Mouse (Mus musculus) left cerebral cortex, adult 8-10 months (tissue): ENCODE measurements around the gene Ssr1. TPM values are rescaled to one million over a fixed set of nuclear protein-coding genes. Genes with fewer than 3 reads are reported as not detected.

Experiments used
- DNase-seq, 2 experiments: peaks; one replicate each; pipeline ENCODE4 v3.0.0; 2022; ENCODE audit warnings: low spot score in 2 of 2
- total RNA-seq, 4 experiments: library from RNA; stranded (reverse); gene quantifications; 2 replicates each; pipeline ENCODE4 v1.2.4; 2022

Gene Ssr1
- total RNA-seq: 100 to 1,000 TPM in 2 of 4 experiments, 10 to 100 TPM in 2; 96.9 to 110 (median 100) TPM

DNA sequence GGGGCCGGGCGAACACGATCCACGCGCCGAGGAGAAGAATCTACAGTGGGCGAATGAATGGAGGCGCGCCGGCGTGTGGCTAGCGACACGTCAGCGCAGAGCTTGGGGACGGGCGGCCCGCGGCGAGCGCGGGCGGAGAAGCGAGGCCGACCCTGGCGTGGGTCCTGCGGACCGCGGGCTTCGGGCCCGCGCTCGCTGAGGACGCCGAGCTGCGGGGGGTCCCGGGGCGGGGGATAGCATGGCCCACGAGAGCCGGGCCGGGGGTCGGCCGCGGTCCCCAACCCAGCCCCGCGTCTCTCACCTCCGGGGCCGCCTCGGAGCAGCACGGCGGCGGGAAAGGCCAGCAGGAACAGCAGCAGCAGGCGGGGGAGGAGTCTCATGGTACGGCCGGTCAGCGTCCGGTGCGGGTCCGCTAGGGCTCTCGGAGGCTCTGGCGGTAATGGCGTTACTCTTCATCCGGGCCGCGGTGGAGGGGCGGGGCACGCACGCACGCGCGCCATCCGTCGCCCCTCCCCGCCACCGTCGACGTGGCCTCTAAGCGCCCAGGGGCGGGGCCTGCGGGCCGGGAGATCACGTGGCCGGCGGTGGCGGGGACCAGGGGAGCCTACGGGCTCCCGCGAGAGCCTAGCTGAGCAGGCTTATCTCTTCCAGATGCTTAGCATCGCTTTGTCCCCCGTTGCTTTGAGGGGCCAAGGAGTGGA, at the start of gene Ssr1:
Gene Ssr1 (minus strand): TSS at position 514 of the 701 bp plus-strand sequence.
- peak; percentile 76 to 96 for DNase-seq

DNA sequence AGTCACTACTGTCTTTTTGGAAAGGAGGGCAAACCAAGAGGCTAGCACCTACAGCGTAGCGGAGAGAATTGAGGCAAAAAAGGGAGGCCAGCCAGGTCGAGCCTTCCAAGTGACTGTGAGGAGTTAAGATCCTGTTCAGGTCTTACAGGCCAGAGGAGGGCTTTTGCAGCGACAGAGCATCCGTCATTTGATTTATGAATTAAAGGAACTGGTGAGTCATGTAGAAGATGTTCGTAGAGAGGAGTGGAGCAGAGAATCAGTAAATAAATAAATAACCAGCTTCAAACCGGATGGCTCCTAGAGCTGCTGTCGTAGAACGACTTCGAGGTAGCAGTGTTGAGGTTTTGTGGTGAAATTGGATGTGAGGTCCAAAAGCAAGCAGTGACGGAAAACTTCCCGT, 43.8 kb upstream of the Ssr1 start:
- DNase-seq: no peak

DNA sequence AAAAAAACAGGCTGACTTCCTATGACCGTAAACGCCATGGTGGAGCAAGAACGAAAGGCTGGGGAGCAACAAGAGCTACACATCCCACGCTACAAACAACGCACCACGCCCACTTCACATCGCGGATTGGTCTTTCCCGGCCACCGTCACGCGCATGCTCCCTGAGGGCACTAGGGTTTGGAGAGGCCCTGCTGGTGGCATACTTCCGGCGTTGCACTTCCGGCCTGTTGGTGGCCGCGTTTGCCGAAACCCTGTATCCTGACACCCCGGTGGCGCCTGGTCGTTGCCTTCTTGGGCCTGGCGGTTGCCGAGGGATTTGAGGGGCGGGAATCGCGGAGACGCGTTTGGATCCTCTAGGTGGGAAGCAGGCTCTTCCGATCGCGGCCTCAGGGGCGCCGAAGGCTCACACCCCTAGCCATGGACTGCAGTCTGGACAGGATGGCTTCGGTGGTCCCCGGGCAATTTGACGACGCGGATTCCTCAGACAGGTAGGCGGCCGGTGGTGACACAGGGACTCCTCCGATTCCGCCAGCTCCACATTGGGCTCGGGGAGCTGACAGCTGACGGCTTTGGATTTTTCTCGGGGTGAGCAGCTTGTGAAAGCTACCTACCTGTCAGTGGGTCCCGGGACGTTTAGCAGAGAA, 43.1 kb upstream of the Ssr1 start, which contains the start of gene Cage1:
Gene Cage1 (minus strand): TSS at position 26 of the 644 bp plus-strand sequence.
- DNase-seq: peak; percentile 93 to 98

DNA sequence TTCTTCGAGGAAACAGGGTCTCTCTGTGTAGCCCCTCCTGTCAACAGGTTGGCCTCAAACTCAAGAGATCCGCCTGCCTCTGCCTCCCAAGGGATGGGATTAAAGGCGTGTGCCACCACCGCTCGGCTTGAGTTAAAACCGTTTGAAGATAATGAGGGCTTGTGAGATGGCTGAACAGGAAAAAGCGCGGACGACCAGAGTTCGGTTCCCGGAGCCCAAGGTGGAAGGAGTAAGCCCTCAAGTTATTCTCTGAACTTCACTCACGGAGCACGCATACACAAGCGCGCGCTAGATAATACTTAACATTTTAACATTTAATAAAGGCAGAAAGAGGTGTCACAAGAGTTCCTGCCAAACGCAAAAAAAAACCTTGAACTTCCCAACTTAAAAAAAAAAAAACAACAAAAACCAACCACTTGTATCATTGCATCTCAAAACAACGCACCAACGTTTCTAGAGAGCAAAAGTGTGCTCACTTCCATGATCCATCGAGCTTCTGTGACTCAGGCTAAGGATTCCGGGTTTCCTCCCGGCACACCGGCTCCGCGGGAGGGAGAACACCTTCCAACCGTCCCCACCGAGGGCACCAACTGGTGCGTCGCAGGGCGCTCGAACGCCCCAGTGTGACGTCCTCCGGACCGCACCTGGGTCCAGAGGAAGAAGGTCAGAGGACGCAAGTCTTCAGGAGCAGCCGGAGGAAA, 42.5 kb upstream of the Ssr1 start, which contains the start of gene Riok1:
Gene Riok1 (plus strand): TSS at position 653 of the 701 bp plus-strand sequence.
- DNase-seq: no peak

DNA sequence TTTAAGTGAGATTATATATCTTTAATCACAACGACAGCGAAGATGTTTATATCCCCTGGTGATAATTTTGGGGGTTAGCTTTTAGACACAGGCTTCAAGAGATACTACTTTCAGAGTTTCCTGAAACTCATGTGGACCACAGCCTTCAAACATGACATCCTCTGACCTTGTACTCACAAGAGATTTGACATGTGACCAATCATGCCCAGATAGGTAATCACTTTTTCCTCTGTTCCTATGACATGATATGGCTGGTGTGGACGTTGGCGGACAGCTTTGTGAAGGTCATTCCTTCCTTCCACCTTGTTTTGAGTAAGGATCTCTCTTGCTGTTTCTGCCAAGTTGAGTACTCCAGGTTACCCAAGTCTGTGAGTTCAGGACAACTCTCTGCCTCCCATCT, 34.4 kb upstream of the Ssr1 start:
- no peak for DNase-seq

DNA sequence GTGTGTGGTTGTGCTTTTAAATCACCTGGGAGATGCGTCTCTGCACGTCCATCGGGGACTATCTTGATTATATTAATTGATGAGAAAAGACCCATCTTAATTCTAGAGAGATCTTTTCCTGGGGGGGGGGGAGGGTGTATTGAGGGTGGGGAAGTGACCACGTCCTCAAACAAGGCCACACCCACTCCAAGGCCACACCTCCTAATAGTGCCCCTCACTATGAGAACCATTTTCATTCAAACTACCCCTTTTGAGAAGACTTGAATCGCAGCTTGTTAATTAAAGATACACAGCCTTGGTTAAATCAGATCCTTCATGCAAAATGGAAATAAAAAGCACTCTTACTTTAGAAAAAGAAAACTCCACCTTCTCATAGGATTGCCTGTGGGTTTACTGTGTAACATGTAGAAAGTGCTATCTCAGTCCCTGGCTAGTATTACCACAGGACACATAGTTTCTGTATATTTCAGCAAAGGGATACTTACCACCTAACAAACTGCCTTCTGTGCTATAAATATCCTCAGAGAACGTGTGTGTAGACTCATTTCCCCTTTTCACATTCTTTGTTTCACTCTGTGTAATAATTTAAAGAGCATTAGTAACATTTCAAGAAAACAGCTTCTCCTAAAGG, 33.7 kb upstream of the Ssr1 start:
- no peak for DNase-seq

DNA sequence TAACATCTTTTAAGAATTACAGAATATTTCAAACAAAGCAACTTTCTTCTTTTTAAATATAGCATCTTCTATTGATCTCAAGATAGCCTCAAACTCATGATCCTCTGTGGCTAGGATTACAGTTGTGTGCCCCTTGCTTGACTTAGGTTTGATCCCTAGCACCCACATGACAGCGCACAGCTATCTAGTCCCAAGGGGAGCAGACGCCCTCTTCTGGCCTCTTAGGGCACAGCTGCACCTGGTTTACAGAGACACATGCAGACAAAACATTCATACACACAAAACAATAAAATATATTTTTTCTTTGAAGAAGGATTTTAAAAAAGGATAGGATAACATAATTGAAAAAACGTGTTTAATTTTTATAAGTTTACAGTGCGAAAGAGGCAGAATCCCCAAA, 31.9 kb upstream of the Ssr1 start:
- DNase-seq: no peak

DNA sequence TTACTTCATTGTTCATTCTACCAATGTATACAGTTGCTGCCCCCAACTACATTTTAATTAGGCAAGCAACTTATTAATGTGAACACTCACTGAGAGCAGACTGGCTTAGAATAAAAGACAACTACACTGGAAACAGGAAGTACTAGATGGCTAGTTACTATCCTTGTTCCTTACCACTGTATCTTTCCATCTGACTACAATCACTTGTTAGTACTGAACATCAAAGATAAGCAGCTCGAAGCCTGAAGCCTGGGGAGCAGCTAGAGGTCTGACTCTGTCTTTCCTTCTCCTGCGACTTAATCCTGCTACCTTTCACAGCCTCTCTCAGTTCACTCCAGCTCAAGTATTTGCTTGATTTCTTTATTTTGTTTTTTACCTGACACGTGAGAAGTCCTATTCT, 24.8 kb upstream of the Ssr1 start:
- DNase-seq: no peak

DNA sequence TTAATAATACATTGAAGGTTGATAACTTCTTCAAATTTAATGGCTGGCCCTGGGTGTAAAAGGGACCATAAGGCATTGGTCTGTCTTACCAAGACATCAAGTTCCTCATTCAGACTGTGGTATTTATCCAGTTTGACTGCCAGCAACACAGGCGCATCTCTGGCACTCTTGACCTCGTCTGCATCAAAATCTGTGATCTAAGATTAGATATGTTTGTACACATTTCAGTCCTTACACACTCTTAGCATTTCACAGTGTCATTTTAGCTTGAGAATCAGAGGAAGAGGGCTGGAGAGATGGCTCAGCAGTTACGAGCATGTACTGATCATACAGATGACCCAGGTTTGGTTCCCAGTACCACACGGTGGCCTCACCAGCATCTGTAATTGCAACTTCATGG, 21.6 kb upstream of the Ssr1 start:
- no peak for DNase-seq

DNA sequence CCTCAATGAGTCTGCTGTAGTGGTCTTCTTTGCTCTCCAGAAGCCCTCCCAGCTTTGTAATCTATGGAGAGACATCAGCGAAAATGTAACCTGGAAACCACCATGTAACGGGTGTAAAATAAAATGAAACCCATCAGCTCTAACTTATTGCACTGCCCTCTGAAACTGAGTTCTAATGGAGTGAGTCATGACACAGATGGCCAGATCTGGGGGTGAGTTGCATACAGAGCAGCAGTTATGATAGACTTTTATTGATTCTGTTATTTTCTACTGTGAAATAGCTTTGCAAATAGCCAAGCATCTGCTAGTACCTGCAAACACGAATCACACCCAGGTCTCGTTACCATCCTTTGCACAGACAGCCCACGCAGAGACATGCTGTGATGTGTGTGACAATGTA, 18.4 kb upstream of the Ssr1 start:
- no peak for DNase-seq

DNA sequence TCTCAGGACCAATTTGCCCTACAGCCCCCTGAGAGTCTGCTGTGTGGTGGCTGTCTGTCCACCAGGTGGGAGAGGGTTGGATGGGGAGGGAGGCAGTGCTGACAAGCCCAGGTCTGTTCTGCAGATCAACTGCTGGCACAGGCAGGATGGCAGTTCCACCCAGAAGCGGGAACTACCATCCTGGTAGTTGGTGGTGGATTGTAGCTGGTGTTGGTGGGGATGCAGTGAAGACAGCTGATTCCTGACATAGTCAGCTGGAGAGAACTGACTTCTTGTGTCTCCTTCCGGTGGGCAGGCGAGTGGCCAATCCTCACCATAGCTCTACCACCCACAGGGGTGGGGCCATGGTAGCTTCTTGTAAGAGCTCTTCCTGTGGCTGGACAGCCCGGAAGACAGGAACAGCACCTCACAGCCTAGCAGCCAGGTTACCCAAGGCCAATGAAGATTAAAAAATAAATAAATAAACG, 16.5 kb upstream of the Ssr1 start:
- DNase-seq: no peak

DNA sequence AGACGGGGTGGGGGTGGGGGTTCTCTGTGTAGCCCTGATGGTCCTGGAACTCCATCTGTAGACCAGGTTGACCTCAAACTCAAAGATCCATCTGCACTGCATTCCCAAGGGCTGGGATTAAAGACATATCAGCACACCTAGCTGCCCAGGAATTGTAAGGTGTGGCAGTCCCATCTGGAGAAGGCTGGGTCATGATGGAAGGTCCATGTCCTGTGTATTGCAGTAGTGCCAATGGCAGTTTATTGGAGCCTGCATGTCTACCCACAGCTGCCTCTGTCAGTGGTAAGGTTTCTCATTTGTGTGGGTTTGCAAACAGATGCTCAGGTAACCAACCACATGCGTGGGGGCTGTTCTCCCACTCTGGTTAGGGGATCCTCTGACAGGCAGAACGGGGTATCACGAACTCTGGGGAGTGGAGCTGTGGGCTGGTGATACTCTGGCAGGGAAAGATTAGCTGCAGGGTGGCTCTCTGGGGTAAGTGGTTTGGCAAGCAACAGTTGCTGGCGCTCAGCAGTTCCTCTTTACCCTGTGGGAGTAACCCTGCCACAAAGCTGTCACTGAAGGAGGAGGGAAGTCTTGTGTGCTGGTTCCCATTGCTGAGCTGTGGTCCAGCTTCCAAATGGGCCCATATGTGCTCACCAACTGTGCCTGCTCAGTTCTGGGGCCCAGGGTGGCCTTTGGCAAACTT, 15.8 kb upstream of the Ssr1 start:
- no peak for DNase-seq

DNA sequence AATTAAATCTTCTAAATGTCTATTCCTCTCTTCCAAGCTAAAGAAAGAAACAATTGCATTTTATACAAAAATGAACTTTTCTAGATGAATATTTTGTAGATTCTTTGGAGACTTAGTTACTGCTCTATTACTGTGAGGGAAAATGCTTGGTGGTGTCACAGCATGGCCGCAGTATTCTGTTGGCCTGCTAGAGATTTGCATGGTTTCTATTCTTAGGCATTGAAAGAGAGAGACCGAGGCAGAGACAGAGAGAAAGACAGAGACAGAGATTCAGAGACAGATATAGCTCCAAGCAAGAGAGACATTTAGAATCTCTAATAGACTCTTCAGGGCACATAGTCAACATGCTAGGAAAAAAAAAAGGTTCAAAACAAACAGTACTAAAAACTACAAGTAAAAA, 14.0 kb upstream of the Ssr1 start:
- DNase-seq: no peak

DNA sequence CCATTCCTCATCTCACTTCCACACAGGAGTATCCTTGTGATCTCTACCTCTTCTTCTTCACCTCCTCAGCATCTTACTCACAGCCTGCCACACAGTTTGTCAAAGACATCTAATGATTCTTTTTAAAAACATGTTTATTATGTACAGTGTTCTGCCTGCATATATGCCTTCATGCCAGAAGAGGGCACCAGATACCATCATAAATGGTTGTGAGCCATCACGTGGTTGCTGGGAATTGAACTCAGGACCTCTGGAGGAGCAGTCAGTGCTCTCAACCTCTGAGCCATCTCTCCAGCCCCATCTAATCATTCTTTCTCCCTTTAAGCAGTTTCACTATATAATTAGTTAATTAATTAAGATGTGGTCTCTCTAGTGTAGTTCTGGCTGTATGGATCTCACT, 8.4 kb upstream of the Ssr1 start:
- no peak for DNase-seq

DNA sequence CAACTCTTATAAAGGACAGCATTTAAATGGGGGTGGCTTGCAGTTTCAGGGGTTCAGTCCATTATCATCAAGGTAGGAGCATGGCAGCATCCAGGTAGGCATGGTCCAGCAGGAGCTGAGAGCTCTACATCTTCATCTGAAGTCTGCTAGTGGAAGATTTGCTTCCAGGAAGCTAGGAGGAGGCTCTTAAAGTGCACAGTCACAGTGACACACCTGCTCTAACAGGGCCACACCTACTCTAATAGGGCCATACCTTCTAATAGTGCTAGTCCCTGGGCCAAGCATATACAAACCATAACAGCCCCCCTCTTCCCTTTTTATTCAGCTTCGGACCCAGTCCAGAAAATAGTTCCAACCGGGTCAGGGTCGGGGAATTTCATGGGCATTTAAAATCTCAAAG, 5.7 kb upstream of the Ssr1 start:
- DNase-seq: no peak

DNA sequence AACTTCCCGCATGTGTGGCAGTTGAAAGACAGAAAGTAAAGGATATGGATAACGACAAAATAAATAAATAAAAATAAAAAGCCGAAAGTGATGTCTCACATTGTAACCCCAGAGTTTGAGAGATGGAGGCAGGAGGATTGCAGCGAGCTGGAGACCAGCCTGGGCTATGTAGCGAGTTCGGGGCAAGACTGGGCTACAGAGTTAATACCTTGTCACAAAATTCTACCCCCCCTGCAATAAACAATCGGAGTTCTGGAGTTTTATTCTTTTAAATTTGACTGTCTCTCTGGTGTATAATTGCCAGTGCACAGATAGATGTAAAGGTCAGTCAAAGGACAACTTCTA, 360 bp upstream of the Ssr1 start:
- no peak for DNase-seq

DNA sequence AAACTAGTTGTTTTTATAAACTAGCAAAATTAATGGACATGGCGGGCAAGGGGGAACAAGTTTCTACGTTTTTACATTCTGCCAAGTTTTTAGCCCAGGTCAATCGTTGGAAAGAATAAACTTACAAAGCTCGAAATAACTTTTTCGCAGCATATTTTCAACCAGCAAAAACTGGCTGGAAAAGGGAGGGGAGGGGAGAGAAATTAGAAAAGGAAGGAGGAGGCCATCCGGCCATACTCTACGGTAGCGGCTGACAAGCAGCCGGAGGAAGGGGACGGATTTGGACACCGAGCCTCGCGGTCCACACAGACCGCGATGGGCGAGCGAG, 677 bp downstream of the Ssr1 start:
- DNase-seq: no peak

DNA sequence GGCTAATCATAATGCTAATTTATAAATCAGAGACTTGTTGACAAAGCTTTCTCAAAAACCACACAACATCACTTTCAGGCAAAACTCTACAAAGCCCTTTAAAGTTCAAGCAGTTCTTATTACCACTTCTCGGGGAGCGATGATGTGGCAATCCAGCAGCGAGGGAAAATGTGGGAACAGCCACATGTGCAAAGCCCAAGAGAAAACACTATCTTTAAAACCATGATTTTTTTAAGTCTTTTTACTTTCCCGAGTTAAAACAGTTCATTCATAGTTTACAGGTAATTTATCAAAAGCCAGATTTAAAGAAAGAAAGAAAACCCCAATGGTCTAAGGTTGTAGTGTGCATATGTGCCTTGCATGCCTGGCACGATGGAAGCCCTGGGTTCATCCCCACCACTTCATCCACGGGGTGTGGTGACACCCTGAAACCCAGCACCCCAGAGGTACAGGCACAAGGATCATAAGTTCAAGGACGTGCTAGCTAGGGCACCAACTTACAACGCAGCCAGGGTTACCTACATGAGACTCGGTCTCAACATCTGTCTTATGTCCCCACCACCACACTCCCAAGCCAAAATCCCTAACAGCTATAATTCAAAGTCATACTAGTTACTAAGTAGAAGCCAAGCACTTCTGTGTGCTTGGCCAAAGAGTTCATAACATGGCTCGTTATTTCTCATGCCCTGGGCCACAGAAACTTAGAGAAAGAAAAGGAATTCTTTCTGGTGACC, 1.2 kb downstream of the Ssr1 start:
- DNase-seq: no peak

DNA sequence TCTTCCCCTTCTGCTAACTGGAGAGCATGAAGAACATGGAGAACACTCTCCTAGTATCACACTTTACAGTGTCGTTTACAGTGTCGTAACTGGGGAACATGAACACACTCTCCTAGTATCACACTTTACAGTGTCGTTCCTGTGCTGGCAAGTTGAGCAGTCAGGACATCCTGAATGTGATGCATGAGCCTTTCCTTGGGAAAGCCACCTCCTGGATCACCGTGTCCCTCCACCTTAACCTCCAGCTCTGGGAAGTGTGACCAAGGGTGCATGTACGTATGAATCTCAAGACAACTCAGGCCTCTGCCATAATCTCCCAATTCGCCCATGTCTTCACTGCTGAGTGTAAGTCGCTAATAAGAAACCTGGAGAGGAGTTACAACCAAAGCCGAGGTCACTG, 4.3 kb downstream of the Ssr1 start:
- no peak for DNase-seq

DNA sequence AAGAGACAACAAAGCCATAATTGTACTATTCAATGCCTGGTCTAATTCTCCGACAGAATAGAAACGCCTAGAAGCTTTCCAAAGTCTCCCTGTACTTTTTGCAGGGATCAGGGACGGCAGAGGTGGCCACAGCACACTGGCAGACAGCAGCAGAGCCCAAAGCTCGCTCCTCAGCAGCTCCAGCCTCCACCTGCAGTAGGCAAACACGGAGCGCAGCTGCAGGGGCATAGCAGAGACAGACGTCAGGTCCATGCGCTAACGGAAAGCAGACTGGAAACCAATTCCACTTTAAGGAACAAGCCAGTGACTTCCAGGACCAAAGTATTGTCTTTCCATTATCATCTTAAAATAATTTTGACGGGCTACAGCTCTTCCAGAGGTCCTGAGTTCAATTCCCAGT, 7.9 kb downstream of the Ssr1 start:
- no peak for DNase-seq

DNA sequence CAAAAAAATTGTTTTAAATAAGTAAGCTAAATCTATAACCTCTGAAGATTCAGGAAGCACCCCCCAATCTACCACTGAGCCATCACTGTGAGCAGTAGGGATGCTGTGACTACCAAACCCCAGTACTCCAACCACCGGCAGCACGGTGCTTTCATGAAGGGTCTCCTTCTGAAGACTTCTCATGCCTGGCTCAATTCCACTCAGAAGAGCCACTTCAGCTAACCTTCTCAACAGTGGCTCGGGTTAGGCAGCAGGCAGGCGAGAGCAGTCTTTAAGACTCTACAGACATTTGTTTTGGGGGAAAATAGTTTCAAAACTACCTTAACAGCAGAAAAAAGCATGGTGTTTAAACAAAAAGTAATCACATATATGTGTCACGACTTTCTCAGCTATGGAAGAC, 13.0 kb downstream of the Ssr1 start:
- DNase-seq: no peak
